Mouse (Mus musculus): ENCODE measurements at regions not wholly inside any gene's neighbourhood (a gene's known extent, or its start where the extent isn't known, plus 50 kb on each side); places are given as distances from the start of the nearest gene placed in this dataset.

DNA sequence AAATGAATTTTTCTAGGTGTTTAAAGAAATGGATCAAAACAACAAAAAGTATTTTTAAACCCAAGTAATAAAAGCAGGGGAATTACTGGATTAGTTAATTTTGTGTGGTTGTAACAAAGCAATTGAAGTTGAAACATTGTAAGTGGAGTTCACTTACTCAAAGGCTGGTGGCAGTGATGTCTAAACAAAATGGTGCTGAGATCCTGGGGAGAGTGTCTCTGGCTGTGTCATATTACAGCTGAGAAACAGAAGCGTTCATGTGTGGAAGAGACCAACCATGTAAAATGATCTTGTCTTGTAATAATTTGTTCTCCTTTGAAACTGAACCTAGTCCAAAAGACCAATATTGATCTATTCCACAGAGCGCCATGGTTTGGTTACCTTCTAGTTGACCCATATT is 525.2 kb upstream of the Fbxo33 start:
- TF ChIP-seq CTCF (IDR thresholded peaks at IDR 0.05; ENCODE audit: low read depth) = no peak
- no peak for TF ChIP-seq EP300 (IDR thresholded peaks at IDR 0.05; ENCODE audit: low read depth)

All from heart, postnatal 0 days (tissue).